Mouse (Mus musculus) gastrocnemius, postnatal 25 days (tissue): ENCODE measurements around the gene Akp3. TPM values are rescaled to one million over a fixed set of nuclear protein-coding genes. Genes with fewer than 3 reads are reported as not detected.

ENCODE experiments used
- DNase-seq: peaks from one replicate; pipeline ENCODE4 v3.0.0; 2022
- total RNA-seq, 2 experiments: library from RNA; stranded (reverse); gene quantifications; 1 replicate in 1 of 2; 2 replicates in 1 of 2; pipeline ENCODE4 v1.2.3; 2021

The Akp3 gene
- total RNA-seq, 2 experiments from 2014 or later: not detected

DNA sequence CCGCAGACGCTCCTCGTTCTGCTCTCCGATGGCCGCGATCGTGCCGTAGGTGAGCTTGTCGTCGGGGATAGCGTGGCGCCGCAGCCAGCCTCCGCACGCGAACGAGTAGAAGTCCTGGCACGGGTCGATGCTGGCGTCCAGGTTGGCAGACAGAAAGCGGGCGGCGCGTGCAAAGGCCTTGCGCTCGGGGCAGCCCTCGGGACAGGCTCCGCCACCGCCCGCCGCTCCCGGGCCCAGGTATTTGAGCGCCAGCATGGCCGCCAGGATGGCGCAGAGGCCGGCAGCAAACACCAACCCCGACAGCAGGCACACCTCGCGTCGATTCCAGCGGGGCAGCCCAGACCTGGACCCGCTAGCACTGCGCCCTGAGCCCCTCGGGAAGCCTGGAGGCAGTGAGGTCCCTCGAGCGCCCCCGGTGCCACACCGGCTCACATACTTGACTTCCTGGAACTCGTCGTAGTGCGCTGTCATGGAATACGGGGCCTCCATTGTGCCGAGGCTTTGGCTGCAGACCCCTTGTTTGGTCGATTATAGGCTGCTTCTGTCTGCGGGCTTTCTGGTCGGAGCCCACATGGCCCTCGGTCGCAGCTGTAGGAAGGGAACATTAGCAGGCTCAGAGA, 29.8 kb downstream of the Akp3 start:
- DNase-seq: no peak

- no peak for DNase-seq
Measured at GRCm38 (mm10) chr1:87155531-87156198, 30.9 kb downstream of the Akp3 start.

GRCm38 (mm10) chr1:87156199-87156587, 31.4 kb downstream of the Akp3 start, which contains the start of gene Ecel1:
Gene Ecel1, minus strand, starts transcription at chr1:87156521.
- no peak for DNase-seq

GRCm38 (mm10) chr1:87159396-87159795, 34.6 kb downstream of the Akp3 start:
- DNase-seq: no peak

GRCm38 (mm10) chr1:87164164-87164795, 39.5 kb downstream of the Akp3 start:
- no peak for DNase-seq

DNA sequence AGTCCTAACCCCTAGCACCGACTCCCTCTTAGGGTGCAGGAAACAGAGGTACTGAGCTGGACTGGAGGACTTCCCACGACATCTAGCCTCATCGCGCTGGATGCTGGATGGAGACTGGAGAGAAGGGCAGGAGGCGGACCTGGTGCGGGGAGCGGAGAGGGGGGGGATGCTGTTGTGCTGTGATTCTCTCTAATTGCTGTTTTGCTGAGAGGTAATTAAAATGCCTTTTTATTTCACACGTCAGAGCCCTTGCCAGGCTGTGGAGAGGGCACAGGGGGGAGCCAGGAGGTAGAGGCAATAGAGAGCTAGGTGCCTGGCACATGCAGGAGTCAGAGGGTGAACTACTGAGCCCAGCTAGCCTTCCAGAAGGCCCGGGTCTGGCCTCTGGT, 40.0 kb downstream of the Akp3 start:
- no peak for DNase-seq

DNA sequence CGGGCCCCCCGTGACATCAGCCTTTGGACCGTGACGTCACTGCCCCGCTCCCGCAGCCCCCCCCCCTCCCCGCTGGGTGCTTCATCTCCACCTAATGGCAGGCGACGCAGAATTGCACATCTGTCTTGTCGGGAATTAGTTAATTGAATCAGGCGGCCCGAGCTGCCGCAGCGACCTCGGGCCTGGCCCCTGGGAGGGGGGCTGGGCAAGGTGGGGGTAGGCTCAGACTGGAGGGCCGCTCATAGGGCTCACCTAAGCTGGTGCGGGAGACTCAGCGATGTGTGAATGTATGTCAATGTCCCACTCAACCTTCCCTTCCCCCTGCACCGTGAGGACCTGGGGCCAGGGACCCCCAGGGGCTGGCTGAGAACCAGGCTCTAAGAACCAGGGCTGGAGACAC, 45.7 kb downstream of the Akp3 start:
- no peak for DNase-seq

GRCm38 (mm10) chr1:87171312-87171711, 46.5 kb downstream of the Akp3 start:
- DNase-seq: no peak

- DNase-seq: no peak
Measured at GRCm38 (mm10) chr1:87172316-87172715, 47.5 kb downstream of the Akp3 start.

- DNase-seq: peak; percentile 39
Measured at GRCm38 (mm10) chr1:87174006-87174955, 49.5 kb downstream of the Akp3 start.

DNA sequence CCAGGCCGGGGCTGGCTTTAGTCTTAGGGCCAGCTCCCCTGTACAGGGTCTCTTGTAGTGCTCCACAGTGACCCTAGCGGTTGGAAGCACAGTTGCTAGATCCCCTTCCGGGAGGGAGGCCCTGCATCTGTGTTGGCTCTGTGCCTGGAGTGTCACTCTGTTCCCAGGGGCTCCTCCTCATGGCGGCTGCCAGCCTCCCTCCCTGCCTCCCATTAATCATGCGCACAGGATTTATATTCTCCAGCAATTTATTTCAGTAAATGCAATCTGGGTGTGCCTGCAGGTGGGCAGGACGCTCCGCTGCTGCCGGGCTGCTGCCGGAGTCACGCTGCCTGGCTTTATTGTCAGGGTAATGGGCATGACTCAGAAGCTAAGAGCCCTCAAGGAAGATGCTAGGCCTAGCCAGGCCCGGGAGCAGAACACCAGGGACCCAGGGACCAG, 51.1 kb downstream of the Akp3 start:
- DNase-seq: peak; percentile 34

Other genes starting within 250 kb of the Akp3 start
- gene Alppl2, start 35.0 kb upstream of the Akp3 start, total RNA-seq: not detected
- gene Alpi, start 23.4 kb upstream of the Akp3 start, total RNA-seq: not detected
- gene Ecel1, start 31.5 kb downstream of the Akp3 start, total RNA-seq: not detected
- not detected for gene Prss56, start 58.3 kb downstream of the Akp3 start, total RNA-seq
- 1 to 10 TPM; 2.1 to 3.5 TPM for gene Chrnd, start 65.6 kb downstream of the Akp3 start, total RNA-seq
- 1 to 10 TPM in 1 of 2 experiments, under 1 TPM in 1; 0.15 to 1.4 TPM for gene Chrng, start 79.7 kb downstream of the Akp3 start, total RNA-seq
- gene Eif4e2, start 88.9 kb downstream of the Akp3 start, total RNA-seq: 10 to 100 TPM; 49.6 to 51.7 TPM
- gene Efhd1, start 139.4 kb downstream of the Akp3 start, total RNA-seq: 1 to 10 TPM; 6.4 to 8.5 TPM
- 10 to 100 TPM; 31.6 to 34.7 TPM for gene Gigyf2, start 202.0 kb downstream of the Akp3 start, total RNA-seq